Mouse (Mus musculus) mature B cell (primary cell): ENCODE results near the gene Osbpl8.
"Not testable (repeated sequence)": the region's sequence is repeated elsewhere in the genome, so short reads cannot be mapped to it uniquely, and the experiment has no call there.

Experiments
- in situ Hi-C: fragments of 300-500 bp; cut with MboI; formaldehyde crosslinking; loops from 2 replicates; pipeline ENCODE4 v1.14.3; 2019

The Osbpl8 gene

DNA sequence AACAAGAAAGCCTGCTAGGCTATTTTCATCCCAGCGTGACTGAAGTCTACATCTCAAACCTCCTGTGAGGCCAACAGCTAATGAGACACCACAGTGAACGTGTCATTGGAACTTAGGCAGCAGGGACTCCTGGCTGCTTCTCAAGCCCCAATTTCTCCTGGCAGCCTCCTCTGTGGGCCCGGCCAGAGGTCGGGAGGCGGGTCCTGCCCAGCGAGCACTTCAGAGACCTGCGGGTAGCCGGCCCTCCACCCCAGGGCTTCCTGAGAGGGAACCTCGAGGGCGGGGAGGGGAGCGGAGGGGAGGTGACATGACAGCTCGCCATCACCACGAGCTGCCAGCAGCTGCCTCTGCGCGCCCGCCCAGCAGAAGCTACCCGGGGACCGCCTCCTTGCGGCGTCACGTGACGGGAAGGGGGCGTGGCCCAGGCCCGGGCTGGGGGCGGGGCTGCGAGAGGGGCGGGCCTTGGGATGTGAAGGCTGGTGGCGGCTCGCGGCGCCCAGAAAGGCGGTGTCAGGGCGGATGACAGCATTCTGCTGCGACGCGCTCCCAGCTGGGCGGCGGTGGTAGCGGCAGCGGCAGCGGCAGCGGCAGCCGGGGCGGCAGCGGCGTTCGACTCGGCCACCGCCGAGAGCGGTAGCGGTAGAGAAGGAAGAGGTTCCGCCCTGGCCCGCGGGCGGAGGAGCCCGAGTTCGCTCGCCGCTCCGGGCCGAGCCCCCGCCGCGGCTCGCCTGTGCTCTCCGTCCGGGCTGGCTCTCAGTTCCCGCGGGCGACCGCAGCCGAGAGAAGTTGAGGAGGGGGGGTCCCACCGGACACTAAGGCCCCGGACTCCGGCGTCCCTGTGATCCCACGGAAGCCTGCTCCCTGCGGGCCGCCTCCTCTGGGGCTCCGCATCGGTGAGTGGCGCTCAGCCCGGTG lies at the start of gene Osbpl8:
TSS of gene Osbpl8 (plus strand) at position 449 of the 915 bp plus-strand sequence.
- in situ Hi-C loops: no loop called here

DNA sequence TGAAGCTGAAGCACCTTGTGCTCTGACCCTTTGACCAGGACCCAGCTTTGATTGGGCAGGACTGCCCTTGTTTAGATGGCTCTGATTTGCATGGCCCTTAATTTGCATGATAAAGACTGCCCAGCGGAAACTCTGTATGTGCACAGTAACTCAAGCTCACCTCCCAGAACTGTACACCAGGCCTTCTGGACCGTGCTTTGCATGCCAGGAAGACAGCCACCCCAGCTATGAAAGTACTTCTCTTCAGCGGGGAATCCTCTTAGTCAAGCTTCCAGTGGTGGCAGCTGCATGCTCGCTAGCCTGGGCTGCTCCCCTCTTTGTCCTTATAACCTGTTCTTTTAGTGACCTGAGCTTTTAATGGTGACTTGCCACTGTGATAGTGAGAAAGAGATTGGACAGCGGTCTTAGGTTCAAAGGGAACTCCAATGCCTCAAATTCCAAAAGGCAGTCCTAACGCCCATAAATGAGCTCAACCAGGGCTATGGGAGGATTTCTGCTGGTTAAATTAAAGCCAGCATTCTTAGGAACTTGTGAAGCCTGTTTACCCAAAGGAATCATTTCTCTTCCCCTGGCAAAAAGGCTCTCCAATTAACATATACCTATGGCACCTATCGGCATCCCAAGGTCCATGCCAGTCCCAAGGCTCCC lies 47.2 kb upstream of the Osbpl8 start:
- in situ Hi-C loops: no loop called here

DNA sequence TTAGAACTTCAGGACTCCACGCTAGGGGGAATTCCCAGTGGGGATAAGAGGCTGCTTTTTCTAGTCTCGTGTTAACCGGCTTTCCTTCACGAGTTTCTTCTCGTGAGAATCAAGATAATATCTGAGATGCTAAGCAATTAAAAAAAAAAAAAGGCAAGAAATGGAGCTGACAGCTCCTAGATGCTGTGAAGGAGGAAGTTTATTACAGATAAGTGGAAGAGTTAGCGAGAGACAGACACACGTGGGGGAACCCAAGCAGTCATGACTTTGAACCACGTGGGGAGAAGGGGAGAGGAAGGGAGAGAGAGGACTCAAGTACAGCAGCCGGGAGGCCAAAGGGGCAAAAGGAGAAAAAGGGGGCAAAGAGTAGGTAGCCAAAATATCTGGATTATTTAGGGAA lies 46.3 kb upstream of the Osbpl8 start:
- in situ Hi-C loops: no loop called here

DNA sequence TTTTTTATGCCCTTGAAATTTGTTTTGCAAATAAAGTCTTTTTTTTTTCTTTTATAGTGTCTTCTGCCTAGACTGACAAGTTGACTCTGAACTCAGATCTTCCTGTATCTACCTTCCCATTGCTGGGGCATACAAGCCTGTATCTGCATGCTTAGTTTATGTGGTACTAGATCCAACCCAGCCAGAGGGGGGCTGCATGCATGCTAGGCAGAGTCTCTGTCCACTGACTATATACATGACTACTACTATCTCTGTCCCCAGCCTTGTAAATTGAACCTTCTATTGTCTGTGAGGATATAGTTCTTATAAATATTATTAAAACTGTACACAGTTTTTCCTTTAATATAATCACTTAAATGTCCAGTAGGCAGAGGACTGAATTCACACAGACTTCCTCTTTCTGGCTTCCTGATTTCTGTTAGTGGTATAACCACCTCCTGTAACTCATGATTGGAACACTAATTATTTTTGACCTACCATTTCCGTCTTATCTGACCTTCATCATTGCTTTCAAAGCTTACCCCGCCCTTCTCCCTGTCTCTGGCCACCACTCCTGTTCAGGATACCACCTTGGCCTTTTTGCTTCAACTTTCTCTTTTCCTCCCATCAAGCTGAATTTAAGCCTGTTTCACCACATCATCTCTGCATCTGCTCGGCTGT lies 45.4 kb upstream of the Osbpl8 start:
- in situ Hi-C loops: no loop called here

DNA sequence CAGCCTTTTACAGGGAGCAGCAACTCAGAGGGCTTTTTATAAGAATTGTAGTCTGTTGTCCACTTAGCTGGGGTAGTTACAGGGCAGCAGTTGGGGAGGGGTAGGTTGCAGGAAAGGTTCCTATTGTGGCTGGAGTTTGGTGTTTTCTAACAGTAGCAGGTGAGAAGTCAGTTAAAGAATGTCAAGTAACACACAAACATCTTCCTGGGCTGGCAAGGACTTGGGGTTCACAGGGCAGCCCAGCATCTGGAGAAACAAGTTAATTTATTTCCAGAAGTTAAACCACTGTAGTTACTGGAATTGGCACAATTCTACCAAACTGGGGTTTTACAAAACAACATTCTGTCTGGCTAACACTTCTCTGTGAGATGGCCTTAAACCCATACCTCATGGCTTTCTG lies 44.8 kb upstream of the Osbpl8 start:
- in situ Hi-C loops: no loop called here

DNA sequence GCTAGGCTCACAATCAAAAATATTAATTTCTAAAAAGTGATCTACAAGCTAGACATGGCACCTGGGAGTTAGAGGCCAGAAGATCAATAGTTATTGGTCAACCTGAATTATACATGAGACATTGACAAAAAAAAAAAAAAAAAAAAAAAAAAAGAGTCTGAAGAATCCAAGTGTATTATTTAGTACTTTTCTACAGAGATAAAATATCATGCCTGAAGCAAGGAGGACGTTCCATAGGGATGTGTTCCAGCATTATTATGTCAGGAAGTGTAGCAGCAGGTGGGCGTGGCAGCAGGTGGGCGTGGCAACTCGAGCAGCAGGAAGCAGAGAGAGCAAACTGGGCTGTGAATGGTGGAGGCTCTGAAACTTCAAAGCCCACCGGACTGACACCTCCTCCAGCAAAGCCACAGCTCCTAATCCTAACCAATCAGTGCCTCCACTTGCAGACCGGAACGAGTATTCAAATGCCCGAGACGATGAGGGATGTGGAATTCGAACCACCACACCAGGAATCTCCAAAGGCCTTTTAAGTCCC lies 41.6 kb upstream of the Osbpl8 start:
- in situ Hi-C loops: no loop called here

DNA sequence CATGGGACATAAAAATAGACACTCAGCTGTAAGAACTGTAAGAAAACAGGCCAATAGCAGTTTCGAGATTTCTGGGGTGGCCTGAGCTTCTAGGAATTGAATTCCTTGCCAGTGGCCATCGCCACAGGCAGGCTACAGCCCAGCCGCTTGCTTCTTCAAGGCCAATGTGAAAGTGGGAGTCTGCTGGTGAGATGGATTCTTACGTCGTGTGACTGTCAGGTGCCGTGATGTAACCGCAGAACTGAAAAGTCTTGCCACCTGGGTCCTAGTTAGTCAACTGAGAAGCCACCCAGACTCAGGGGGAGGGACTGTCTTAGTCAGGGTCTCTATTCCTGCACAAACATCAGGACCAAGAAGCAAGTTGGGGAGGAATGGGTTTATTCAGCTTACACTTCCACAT lies 40.4 kb upstream of the Osbpl8 start:
- in situ Hi-C loops: no loop called here

DNA sequence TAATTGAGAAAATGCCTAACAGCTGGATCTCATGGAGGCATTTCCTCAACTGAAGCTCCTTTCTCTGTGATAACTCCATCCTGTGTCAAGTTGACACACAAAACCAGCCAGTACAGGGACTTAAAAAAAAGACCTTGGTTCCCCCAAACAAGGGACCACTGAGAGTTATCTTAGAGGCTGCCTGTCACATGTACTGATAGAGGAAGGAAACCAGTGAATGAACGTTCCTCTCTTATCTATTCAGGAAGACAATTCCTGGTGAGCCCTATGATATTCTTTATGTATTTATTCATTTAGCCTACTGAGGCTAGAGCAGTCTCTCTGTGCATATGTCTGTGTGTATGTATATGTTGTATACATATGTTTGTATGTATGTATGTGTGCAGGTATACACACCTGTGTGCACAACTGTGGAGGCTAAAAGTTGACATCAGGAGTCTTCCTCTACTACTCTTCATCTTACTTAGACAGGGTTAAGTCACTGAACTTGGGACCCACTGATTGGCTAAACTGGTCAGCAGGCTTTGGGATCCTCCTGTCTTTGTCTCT lies 39.7 kb upstream of the Osbpl8 start:
- in situ Hi-C loops: no loop called here

DNA sequence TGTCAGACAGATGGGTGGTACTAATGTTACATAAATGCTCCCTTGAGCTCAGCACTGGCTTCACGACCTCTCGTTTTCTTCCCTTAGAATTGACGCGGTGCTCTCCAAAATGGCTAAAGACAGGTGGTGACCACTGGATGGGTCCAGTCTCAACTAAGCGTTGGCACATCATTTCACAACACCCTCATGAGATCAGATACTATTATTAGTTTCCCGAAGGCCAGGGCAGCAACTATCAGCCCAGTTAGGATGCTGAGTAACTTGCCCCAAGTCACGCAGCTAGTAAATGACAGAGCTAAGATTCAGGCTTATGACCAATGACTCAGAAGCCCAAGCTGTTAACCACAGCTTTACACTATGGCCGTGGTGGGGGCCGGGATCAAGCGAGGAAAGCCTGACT lies 37.2 kb upstream of the Osbpl8 start:
- in situ Hi-C loops: no loop called here

DNA sequence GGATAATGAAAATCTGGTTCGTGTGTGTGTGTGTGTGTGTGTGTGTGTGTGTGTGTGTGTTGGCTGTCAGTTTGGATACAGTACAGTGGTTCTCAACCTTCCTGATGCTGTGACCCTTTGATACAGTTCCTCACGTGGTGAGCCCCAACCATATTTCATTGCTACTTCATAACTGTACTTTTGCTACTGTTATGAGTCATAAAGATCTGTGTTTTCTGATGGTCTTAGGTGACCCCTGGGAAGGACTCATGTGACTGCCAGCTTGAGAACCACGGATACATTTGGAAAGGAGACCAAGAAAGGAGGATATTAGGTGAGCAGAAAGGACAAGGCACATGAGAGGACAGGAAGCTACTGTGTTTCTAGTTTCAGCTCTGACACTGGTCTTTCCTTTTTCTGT lies 36.1 kb upstream of the Osbpl8 start:
- in situ Hi-C loops: no loop called here

DNA sequence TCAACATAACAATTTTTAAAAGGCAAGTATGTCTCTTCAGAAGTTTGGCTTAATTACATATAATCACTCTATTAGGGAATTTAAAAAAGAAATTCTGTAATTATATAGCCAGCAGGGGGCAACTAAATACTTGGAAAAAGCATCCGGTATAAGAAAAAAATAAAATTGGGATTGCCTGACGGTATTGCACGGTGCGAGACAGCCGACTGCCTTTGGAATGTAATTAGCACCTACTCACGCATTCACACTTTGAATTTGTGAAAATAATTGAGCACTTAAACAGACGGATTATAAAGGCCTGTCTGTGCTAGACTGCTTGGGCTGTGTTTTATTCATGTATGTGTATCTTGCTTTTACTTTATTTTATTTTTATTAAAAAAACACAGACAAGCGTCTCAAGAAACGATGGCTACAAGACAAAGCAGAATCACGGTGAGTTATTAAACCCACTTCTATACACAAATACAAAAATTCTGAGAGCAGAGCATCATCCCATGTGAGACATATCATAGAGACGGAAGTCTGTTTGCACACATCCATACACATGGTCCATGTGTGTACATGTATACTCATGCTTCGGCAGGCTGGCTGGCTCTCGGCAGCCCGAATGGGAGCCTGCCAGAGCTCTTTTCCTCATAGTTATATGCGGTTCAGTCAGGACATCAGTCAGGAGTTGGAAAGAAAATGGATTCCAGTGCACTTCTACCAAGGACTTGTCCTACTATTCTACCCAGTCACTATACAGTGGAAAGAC lies 34.5 kb upstream of the Osbpl8 start:
- in situ Hi-C loops: no loop called here

DNA sequence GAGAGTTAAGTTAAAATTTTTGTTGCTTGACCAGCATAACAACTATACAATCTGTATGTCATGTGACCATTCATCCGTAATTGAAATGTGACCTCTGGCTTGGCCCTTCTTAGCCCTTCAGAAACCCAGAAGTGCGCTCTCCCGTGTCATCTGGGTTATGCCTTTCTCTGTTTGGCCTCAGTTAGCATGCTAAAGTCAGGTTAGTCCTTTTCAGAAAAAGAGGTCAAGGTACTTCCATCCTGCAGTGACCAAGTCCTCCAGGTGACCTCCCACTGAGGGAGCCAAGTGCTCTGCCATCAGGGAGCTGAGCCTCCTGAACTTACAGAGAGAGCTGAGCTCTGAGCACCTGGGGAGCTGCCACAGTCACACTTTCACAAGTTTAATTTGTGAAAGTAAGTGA lies 33.7 kb upstream of the Osbpl8 start:
- in situ Hi-C loops: no loop called here

DNA sequence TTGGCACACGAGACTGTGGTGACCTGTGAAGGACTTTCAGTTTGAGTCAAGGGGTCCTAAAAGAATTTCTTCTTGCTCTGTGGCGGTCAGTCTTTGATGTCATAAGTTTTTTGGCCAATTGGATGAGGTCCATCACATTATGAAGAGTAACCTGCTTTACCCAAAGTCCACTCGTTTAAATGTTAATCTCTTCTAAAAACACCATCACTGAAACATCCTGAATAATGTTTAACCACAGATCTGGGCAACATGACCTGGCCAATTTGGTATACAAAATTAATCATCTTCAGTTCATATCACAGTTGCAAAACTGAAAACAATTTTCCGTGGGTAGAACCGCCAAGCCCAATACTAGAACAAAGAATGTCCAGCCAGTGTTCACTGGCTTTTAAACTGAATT lies 31.3 kb upstream of the Osbpl8 start:
- in situ Hi-C loops: no loop called here

DNA sequence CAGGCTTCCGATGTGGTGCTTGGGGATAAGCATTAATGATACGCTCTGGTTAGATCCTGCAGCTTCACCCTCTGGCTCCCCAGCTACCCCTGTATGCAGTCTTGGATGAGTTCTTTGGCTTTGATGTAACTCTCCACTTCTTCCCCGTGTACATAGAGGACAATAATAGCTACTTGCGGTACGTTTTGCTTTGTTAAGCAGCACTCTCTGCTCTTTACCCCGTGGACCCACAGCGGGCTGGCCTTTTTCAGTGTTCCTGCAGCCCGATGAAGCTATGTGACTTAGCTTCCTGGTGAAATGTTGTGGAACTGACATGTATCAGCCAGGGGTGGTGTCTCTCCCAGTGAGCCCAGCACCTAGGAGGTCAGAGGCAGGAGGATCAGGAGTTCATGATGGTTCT lies 30.6 kb upstream of the Osbpl8 start:
- in situ Hi-C loops: no loop called here

DNA sequence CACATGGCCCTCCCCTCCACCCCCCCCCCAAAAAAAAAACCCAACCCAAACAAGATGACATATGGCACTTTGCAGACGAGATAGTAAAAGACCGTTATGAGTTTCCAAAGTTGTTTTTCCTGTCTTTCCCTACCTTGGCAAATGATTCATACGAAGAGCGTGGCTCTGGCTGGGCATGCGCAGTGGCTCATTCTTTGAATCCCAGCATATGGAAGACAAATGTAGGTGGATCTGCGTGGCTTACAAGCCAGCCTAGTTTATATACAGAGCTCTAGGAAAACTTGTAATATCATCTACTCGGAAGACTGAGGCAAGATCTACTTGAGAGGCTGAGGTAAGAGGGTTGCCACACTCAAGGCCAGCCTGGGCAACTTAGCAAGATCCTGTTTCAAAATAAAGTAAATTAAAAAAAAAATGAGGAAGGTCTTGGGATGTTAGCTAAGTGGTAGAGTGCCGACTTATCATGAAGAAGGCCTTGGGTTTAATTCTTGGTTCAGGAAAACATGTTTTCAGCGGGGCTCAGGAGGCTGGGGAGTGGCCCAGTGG lies 30.1 kb upstream of the Osbpl8 start:
- in situ Hi-C loops: no loop called here

DNA sequence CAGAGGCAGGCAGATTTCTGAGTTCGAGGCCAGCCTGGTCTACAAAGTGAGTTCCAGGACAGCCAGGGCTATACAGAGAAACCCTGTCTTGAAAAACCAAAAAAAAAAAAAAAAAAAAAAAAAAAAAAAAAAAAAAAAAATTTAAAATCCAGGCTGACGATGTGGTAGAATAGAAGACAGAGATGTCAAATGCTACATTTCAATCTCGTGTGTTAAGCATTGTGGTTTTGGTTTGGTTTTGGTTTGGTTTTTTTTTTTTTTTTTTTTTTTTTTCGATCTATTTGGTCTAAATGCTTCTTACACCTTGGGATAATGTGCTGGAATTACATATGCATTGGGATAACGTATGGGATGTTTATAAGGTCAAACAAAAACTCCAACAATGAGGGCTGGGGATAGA lies 28.2 kb upstream of the Osbpl8 start:
- in situ Hi-C loops: not testable (repeated sequence)

DNA sequence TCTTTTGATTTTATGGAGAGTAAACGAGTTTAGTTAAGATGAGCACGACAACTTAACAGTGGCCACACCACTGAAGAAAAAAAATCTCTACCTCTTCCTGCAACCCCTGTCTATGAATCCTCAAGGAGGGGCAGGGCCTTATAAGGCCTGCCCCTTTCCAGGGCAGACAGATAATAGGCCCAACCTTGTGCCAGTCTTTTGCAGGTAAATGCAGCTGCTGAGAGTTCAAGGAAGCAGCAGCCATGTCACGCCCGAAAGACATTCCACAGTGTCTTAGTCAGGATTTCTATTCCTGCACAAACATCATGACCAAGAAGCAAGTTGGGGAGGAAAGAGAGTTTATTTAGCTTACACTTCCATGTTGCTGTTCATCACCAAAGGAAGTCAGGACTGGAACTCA lies 26.6 kb upstream of the Osbpl8 start:
- in situ Hi-C loops: no loop called here

DNA sequence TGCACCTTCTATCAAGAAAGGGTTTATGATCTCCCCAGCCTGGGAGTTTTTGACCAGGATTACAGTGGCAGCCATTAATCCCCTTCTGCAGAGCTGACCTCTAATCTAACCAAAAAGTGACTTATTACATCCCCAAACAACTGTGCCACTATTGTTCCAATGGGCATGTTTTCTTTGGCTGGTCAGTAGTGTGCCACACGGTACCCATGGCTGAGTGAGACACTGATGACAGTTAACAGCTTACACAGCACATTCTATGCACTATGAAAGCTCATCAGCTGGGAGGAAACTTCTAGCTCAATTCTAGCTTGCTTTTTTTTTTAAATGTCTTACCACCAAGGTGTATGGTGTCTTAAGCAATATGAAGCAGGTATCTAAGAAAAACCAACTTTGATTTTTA lies 25.4 kb upstream of the Osbpl8 start:
- in situ Hi-C loops: no loop called here

DNA sequence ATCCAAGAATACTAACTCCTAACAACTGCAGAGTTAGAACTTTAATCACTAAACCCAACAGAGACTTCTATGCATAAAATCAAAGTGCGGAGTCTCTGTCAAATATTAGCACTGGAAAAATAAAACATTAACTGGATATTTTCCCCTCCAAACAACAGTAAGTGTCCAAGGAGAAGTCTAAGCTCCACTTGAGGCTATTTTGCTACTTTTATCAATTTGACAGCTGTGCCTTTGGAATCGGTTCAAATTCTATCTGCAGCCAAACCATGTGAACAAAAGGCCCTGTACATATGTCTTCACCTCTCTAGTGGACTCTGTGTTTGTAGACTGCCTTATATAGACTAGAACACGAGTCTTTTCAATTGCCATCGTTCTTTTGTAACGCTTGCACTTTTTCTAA lies 24.7 kb upstream of the Osbpl8 start:
- in situ Hi-C loops: no loop called here

DNA sequence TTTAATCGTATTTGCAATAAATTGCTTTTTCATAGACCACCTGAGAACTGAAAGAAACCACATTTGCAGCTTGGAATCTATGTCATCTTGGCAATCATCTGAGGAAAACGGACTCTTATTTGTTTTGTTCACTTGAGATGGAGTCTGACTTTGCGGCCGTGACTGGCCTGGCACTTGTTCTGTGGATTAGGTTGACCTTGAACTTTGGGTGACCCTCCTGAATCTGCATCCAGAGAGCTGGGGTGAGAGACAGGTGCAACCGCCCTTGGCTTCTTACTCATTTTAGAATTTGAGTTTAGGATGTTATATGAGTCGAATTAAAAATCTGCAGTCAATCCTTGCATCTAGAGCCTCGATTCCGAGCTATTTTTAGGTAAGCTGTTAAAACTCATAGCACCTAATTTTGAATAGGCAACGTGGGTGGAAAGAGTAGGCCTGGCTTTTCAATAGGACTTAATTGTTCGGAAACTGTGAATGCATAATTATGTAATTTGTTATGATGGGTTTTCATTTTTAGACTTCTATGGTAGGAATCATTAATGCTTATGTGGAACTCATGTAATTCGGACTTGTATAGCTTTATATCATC lies 20.1 kb upstream of the Osbpl8 start:
- in situ Hi-C loops: no loop called here

DNA sequence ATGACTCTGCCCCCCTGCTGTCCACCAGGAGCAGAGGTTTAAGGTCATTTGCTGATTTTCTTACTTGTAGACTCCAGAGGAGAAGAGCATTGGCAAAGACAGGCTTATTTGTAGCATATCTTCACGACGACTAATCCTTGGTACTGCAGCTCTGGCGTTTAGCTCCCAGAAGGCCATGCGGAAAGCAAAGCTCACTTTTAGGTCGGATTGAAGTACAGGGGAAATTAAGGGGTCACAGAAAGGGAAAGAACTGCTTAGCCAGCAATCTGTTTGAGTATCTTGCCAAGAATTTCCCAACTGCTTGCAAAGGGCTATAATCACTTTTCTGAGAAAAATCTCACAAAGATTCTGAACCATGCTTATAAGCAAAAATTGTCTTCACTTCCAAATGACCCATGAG lies 14.8 kb upstream of the Osbpl8 start:
- in situ Hi-C loops: no loop called here
